Mouse (Mus musculus) embryonic facial prominence, embryonic 13.5 days (tissue): ENCODE data around the gene Tekt3. TPM values are rescaled to one million over a fixed set of nuclear protein-coding genes. Genes with fewer than 3 reads are reported as not detected.

Source experiments
- ATAC-seq: fragments of 200-750 bp; cut with Nextera tagmentation; 2 replicates; pipeline ENCODE4 v1.8.0; 2017; ENCODE audit warnings: low read depth; ENCODE audit not compliant: insufficient number of reproducible peaks, insufficient read depth, low FRiP score, low TSS enrichment
- H3K27ac ChIP-seq: fragments of 300-500 bp; sonication (generic); 2 replicates; pipeline ENCODE4 v1.5.1; 2015; ENCODE audit warnings: moderate library complexity, mild to moderate bottlenecking, inconsistent platforms
- H3K27me3 ChIP-seq: fragments of 300-500 bp; sonication (generic); 2 replicates; pipeline ENCODE4 v1.6.1; 2015; ENCODE audit warnings: mild to moderate bottlenecking, inconsistent platforms
- H3K36me3 ChIP-seq: fragments of 300-500 bp; sonication (generic); 2 replicates; pipeline ENCODE4 v1.6.1; 2015; ENCODE audit warnings: mild to moderate bottlenecking, inconsistent platforms
- H3K4me1 ChIP-seq: fragments of 300-500 bp; sonication (generic); 2 replicates; pipeline ENCODE4 v1.6.1; 2015; ENCODE audit warnings: inconsistent platforms
- H3K4me2 ChIP-seq: fragments of 300-500 bp; sonication (generic); 2 replicates; pipeline ENCODE4 v1.6.1; 2015; ENCODE audit warnings: moderate library complexity, mild to moderate bottlenecking, inconsistent platforms
- H3K4me3 ChIP-seq: fragments of 300-500 bp; sonication (generic); 2 replicates; pipeline ENCODE4 v1.5.1; 2015; ENCODE audit warnings: mild to moderate bottlenecking, inconsistent platforms
- H3K9ac ChIP-seq: fragments of 300-500 bp; sonication (generic); 2 replicates; pipeline ENCODE4 v1.6.1; 2015; ENCODE audit warnings: mild to moderate bottlenecking, inconsistent platforms
- H3K9me3 ChIP-seq: fragments of 300-500 bp; sonication (generic); 2 replicates; pipeline ENCODE4 v1.6.1; 2016; ENCODE audit warnings: inconsistent platforms
- WGBS: fragments of 180-500 bp; shearing (Covaris S2); methylation state at CpG from one replicate; pipeline ENCODE4 v1.1.7; 2015; ENCODE audit warnings: mixed read lengths; 5-methylcytosine and 5-hydroxymethylcytosine counted together
- polyA plus RNA-seq: library from polyadenylated mRNA; unstranded; fragments of >200 nt; fragmentation: Nextera tagmentation; extraction: Ambion mirVana; gene quantifications from 2 replicates; pipeline ENCODE4 v1.2.1, GENCODE M21; 2015

Tekt3 gene
- polyA plus RNA-seq, 1 experiment from 2014 or later = not detected

GRCm38 (mm10) chr11:63127513-63127912, 66.1 kb downstream of the Tekt3 start:
- no peak overlapping the region for H3K4me2 ChIP-seq
- 91% methylated on average over 4 of the region's 4 CpGs for WGBS
- H3K9ac ChIP-seq = no peak overlapping the region
- H3K36me3 ChIP-seq = no peaks in the 10 kb centered on the region
- no peak overlapping the region for H3K27ac ChIP-seq
- H3K4me3 ChIP-seq = no peak overlapping the region
- peaks cover 45% of the 10 kb centered on the region for H3K27me3 ChIP-seq
- H3K9me3 ChIP-seq = no peaks in the 10 kb centered on the region
- peaks cover 45% of the 10 kb centered on the region for H3K4me1 ChIP-seq
- ATAC-seq = no peak

GRCm38 (mm10) chr11:63128784-63129183, 67.3 kb downstream of the Tekt3 start, which contains the start of gene Pmp22:
Gene Pmp22, plus strand, starts transcription at chr11:63128982.
- WGBS = 63% methylated on average over 2 of the region's 2 CpGs
- Histone ChIP-seq H3K9ac (no peak within 1 kb of the TSS), H3K4me1 (peaks cover 48% of the 10 kb centered on the region), H3K9me3 (no peaks in the 10 kb centered on the region), H3K4me2 (no peak within 1 kb of the TSS), H3K27ac (no peak within 1 kb of the TSS), H3K4me3 (no peak within 1 kb of the TSS), H3K36me3 (no peaks in the 10 kb centered on the region), H3K27me3 (peaks cover 53% of the 10 kb centered on the region)
- ATAC-seq = no peak

GRCm38 (mm10) chr11:63129375-63129774, 67.9 kb downstream of the Tekt3 start:
- ATAC-seq = no peak
- Histone ChIP-seq H3K4me1 (peaks cover 51% of the 10 kb centered on the region), H3K27me3 (peaks cover 57% of the 10 kb centered on the region), H3K9ac (no peak overlapping the region), H3K9me3 (no peaks in the 10 kb centered on the region), H3K4me2 (no peak overlapping the region), H3K36me3 (peaks cover 3% of the 10 kb centered on the region; the same call in 1 of the 2 replicates), H3K4me3 (no peak overlapping the region), H3K27ac (no peak overlapping the region)
- WGBS = 51% methylated on average over 9 of the region's 9 CpGs

- no peak overlapping the region for H3K4me3 ChIP-seq
- no peaks in the 10 kb centered on the region for H3K9me3 ChIP-seq
- ATAC-seq = no peak
- H3K27ac ChIP-seq = no peak overlapping the region
- peaks cover 7% of the 10 kb centered on the region for H3K36me3 ChIP-seq
- H3K4me2 ChIP-seq = no peak overlapping the region
- 53% methylated on average over 12 of the region's 12 CpGs for WGBS
- peaks cover 51% of the 10 kb centered on the region for H3K4me1 ChIP-seq
- H3K9ac ChIP-seq = no peak overlapping the region
- peaks cover 55% of the 10 kb centered on the region for H3K27me3 ChIP-seq
Measured at GRCm38 (mm10) chr11:63129840-63130239, 68.4 kb downstream of the Tekt3 start.

- Histone ChIP-seq H3K4me3 (peak overlapping the region; percentile 63), H3K9ac (peak overlapping the region; percentile 89), H3K36me3 (peaks cover 7% of the 10 kb centered on the region), H3K4me2 (peak overlapping the region; percentile 78), H3K27me3 (peaks cover 55% of the 10 kb centered on the region), H3K27ac (no peak overlapping the region), H3K9me3 (no peaks in the 10 kb centered on the region), H3K4me1 (peaks cover 56% of the 10 kb centered on the region)
- no peak for ATAC-seq
- WGBS = 44% methylated on average over 8 of the region's 8 CpGs
Measured at GRCm38 (mm10) chr11:63130497-63130896, 69.0 kb downstream of the Tekt3 start.

GRCm38 (mm10) chr11:63131001-63131692, 69.7 kb downstream of the Tekt3 start:
- Histone ChIP-seq H3K27me3 (peaks cover 55% of the 10 kb centered on the region), H3K9me3 (no peaks in the 10 kb centered on the region), H3K27ac (peak overlapping the region; percentile 98), H3K4me2 (peak overlapping the region; percentile 78), H3K4me3 (peak overlapping the region; percentile 63), H3K4me1 (peaks cover 56% of the 10 kb centered on the region), H3K9ac (peak overlapping the region; percentile 89), H3K36me3 (peaks cover 9% of the 10 kb centered on the region)
- WGBS = 5% methylated on average over 33 of the region's 33 CpGs
- no peak for ATAC-seq

GRCm38 (mm10) chr11:63131693-63132040, 70.2 kb downstream of the Tekt3 start:
- peak overlapping the region; percentile 63 for H3K4me3 ChIP-seq
- H3K9me3 ChIP-seq = no peaks in the 10 kb centered on the region
- H3K27me3 ChIP-seq = peaks cover 55% of the 10 kb centered on the region
- peak overlapping the region; percentile 78 for H3K4me2 ChIP-seq
- H3K4me1 ChIP-seq = peaks cover 60% of the 10 kb centered on the region
- ATAC-seq = no peak
- H3K27ac ChIP-seq = peak overlapping the region; percentile 98
- WGBS = 4% methylated on average over 11 of the region's 11 CpGs
- H3K36me3 ChIP-seq = peaks cover 14% of the 10 kb centered on the region
- H3K9ac ChIP-seq = peak overlapping the region; percentile 89

- H3K9ac ChIP-seq = peak overlapping the region; percentile 89
- peaks cover 18% of the 10 kb centered on the region for H3K36me3 ChIP-seq
- H3K4me1 ChIP-seq = peaks cover 65% of the 10 kb centered on the region
- H3K9me3 ChIP-seq = no peaks in the 10 kb centered on the region
- peak overlapping the region; percentile 98 for H3K27ac ChIP-seq
- peak overlapping the region; percentile 78 for H3K4me2 ChIP-seq
- ATAC-seq = no peak
- H3K4me3 ChIP-seq = peak overlapping the region; percentile 63
- 1% methylated on average over 11 of the region's 11 CpGs for WGBS
- peaks cover 58% of the 10 kb centered on the region for H3K27me3 ChIP-seq
Measured at GRCm38 (mm10) chr11:63132151-63132500, 70.7 kb downstream of the Tekt3 start.

- peak overlapping the region; percentile 63 for H3K4me3 ChIP-seq
- peak overlapping the region; percentile 78 for H3K4me2 ChIP-seq
- peaks cover 67% of the 10 kb centered on the region for H3K4me1 ChIP-seq
- H3K9ac ChIP-seq = peak overlapping the region; percentile 89
- H3K27me3 ChIP-seq = peaks cover 62% of the 10 kb centered on the region
- peaks cover 23% of the 10 kb centered on the region for H3K36me3 ChIP-seq
- no peaks in the 10 kb centered on the region for H3K9me3 ChIP-seq
- peak; percentile 27; the same call in 1 of the 2 replicates for ATAC-seq
- WGBS = under 1% methylated on average over 66 of the region's 66 CpGs
- peak overlapping the region; percentile 98 for H3K27ac ChIP-seq
Measured at GRCm38 (mm10) chr11:63132501-63133435, 71.3 kb downstream of the Tekt3 start.

- Histone ChIP-seq H3K4me2 (peak overlapping the region; percentile 78), H3K36me3 (peaks cover 25% of the 10 kb centered on the region), H3K4me3 (peak overlapping the region; percentile 63), H3K9me3 (no peaks in the 10 kb centered on the region), H3K27ac (peak overlapping the region; percentile 83; the same call in 1 of the 2 replicates), H3K9ac (peak overlapping the region; percentile 11; the same call in 1 of the 2 replicates), H3K27me3 (peaks cover 54% of the 10 kb centered on the region), H3K4me1 (peaks cover 72% of the 10 kb centered on the region)
- ATAC-seq = no peak
- WGBS = 75% methylated on average over 5 of the region's 5 CpGs
Measured at GRCm38 (mm10) chr11:63134021-63134420, 72.6 kb downstream of the Tekt3 start.

- 42% methylated on average over 15 of the region's 15 CpGs for WGBS
- Histone ChIP-seq H3K27ac (peak overlapping the region; percentile 83), H3K4me2 (peak overlapping the region; percentile 78), H3K4me1 (peaks cover 73% of the 10 kb centered on the region), H3K4me3 (peak overlapping the region; percentile 63; the same call in 1 of the 2 replicates), H3K27me3 (peaks cover 48% of the 10 kb centered on the region), H3K9me3 (no peaks in the 10 kb centered on the region), H3K9ac (peak overlapping the region; percentile 17; the same call in 1 of the 2 replicates), H3K36me3 (peaks cover 30% of the 10 kb centered on the region)
- no peak for ATAC-seq
Measured at GRCm38 (mm10) chr11:63134742-63135482, 73.5 kb downstream of the Tekt3 start.
